Mouse (Mus musculus) right cerebral cortex, adult 18-20 months (tissue): Measurements from ENCODE around the gene Limk2.

Experiments used
- DNase-seq: peaks from one replicate; pipeline ENCODE4 v3.0.0; 2022; ENCODE audit warnings: mixed read lengths

Limk2 gene

GRCm38 (mm10) chr11:3296056-3296455 is 112.9 kb downstream of the Limk2 start:
- no peak for DNase-seq

- DNase-seq: no peak
Measured at GRCm38 (mm10) chr11:3294641-3295040, 114.3 kb downstream of the Limk2 start.
